Mouse (Mus musculus) testis, postnatal 14 days (tissue): ENCODE results near the gene Mettl7a2.
"Not testable (repeated sequence)": the region's sequence is repeated elsewhere in the genome, so short reads cannot be mapped to it uniquely, and the experiment has no call there.

Experiments used
- DNase-seq: peaks from one replicate; pipeline ENCODE4 v3.0.0; 2021; ENCODE audit warnings: low spot score

Mettl7a2 gene

GRCm38 (mm10) chr15:100337847-100338246, 15.2 kb upstream of the Mettl7a2 start:
- DNase-seq, result not testable (repeated sequence)

GRCm38 (mm10) chr15:100341314-100341980, 11.6 kb upstream of the Mettl7a2 start:
- not testable (repeated sequence) for DNase-seq

DNA sequence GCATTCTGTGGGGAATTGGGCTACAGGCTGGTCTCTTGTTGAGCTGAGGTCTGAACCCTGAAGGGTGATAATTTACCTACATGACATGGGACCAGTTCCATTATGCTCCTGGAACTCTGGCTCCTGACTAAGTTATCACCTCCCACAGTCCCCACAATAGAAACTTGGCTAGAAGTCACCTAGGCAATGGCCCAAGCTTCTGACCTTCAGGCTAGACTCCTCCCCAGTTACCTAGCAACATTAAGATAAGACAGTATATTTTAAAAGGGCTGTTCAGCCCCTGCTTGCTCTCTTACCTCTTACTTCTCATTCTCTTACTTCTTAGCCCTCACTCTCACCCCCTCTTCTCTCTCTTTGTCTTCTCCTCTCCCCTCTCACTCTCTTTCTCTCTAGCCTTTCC, 7.5 kb upstream of the Mettl7a2 start:
- DNase-seq, result no peak

- no peak for DNase-seq
These were observed 6.2 kb upstream of the Mettl7a2 start for GRCm38 (mm10) chr15:100346761-100347160.

DNA sequence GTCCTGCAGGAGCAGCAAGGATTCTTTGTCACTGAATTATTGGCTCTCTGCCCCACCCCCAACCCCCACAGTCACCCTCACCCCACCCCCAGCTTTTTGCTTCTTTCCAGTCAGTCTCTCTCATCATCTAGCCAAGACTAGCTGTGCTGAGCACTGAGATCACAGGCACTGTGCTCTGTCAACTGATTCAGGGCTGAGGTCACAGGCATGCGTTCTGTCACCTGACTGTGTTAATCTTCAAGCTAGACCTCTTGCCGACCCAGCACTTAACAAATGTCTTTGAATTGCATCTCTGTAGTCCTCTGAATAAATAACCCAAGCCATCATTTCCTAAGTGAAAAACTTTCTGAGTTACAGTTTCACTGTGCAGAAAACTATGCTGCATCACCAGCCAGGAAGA, 3.5 kb upstream of the Mettl7a2 start:
- DNase-seq, result no peak

DNA sequence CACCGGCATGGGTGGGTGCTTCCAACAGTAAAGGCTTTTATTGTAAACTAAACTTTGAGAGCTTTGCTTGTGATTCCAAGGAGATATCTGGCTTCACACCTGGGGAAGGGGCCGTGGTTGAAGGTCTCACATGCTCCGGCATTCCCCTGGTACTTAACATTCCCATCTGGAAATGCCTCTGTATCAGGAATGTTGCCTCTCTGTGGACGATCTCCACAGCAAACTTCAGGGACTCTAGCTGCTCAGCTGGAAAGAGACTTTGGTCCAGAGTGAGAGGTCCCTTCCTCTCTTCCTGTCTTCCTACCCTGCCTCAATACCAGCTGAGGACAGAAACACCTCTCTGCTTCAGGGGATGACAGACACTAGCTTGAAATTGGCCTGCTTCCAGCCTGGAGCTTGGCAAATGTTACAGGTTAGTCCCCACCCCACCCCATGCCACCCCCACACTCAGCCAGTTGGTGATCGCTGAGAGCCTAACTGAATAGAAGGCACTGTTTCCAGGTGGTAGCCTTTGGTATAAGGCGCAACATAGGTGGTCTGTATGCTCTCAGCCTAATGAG, 1.4 kb upstream of the Mettl7a2 start:
- no peak for DNase-seq

GRCm38 (mm10) chr15:100353399-100353798, 399 bp downstream of the Mettl7a2 start:
- DNase-seq, result not testable (repeated sequence)

GRCm38 (mm10) chr15:100355876-100356275, 2.9 kb downstream of the Mettl7a2 start:
- DNase-seq, result no peak

- DNase-seq, result no peak
These were observed 11.2 kb downstream of the Mettl7a2 start, which contains the start of gene Higd1c for GRCm38 (mm10) chr15:100364242-100364641. Gene Higd1c, plus strand, starts transcription at chr15:100364542.

DNA sequence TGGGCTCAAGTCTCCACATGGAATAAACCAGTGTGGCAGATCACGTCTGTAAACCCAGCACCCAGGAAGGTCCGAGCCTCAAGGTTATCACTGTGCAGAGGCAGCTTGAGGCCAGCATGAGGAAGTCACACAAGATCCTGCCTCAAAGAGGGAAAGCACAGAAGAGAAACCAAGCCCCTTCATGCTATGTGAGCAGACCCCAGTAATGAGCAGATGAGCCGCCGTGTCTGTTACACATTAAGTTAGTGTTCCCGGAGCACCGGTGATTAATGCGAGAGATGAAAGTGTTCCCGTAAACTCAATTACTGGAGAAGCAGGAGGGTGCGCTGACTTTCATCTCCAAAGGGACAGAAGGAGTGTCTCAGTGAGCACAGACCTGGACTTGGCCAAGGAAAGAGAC, 13.0 kb downstream of the Mettl7a2 start:
- DNase-seq, result not testable (repeated sequence)

GRCm38 (mm10) chr15:100367119-100367518, 14.1 kb downstream of the Mettl7a2 start:
- no peak for DNase-seq

- no peak for DNase-seq
These were observed 22.1 kb downstream of the Mettl7a2 start for GRCm38 (mm10) chr15:100375066-100375465.

- not testable (repeated sequence) for DNase-seq
These were observed 25.0 kb downstream of the Mettl7a2 start for GRCm38 (mm10) chr15:100377847-100378505.

DNA sequence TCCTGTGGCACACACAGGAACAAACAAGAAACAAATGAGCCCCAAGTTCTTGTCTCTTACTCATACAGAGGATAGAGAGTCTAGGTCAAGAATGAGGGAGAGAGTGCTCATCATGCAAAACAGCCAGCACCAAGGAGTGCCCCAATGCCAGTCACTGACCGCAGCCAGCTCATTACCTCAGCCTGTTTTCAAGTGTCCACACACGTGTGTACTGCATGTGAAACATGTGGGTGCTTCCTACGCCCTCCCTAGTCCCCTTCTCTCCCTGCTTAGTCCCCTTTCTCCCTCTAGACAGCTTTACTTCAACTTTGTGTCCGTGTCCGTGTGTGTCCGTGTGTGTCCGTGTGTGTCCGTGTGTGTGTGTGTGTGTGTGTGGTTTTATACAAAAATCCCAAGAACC, 26.7 kb downstream of the Mettl7a2 start:
- no peak for DNase-seq

- no peak for DNase-seq
These were observed 27.1 kb downstream of the Mettl7a2 start for GRCm38 (mm10) chr15:100380104-100380503.

DNA sequence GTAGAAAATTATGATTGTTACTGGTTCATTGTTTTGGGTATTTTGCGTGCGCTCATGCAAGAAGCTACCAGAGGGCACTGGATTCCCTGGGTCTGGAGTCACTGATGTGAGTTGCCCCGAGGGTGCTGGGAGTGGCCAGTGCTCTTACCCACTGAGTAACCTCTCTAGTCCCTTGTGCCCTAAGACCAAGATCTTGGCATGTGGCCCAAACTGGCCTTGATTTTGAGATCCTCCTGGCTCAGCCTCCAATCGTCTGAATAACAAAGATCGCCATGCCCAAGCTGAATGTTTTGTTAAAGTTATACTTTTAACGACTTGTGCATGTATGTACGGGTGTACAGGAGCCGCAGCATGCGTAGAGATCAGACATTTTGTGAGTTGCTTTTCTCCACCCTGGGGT, 32.7 kb downstream of the Mettl7a2 start:
- no peak for DNase-seq

DNA sequence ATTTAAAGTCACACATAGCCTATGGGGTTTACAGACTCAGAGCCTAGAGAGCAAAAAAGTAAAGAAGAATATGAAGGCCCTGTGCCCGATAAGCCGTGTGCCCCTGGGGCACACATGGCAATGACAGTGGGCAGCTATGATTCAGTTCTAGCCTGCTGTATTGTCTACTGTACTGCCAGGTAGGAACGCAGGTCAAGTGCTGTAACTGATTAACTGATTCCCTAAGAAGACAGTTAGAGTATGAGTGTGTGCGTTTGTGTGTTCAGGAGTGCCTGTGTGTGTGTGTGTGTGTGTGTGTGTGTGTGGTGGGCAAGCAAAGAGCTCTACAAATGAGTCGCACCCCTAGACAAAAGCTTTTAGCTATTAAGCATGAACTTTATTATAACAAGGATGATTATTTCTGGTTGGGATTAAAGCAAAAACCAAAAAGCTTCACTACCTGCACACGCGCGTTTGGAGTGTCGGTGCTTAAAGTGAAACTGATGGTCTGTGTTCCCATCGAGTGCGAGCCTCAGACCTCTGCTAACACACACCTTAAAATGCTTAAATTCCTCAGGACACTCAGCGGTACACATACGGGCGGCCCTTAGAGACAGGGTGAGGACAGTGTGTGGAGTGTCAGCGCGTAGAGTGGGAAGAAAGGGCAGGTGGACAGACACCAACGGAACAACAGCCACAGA, 34.7 kb downstream of the Mettl7a2 start:
- DNase-seq, result no peak

DNA sequence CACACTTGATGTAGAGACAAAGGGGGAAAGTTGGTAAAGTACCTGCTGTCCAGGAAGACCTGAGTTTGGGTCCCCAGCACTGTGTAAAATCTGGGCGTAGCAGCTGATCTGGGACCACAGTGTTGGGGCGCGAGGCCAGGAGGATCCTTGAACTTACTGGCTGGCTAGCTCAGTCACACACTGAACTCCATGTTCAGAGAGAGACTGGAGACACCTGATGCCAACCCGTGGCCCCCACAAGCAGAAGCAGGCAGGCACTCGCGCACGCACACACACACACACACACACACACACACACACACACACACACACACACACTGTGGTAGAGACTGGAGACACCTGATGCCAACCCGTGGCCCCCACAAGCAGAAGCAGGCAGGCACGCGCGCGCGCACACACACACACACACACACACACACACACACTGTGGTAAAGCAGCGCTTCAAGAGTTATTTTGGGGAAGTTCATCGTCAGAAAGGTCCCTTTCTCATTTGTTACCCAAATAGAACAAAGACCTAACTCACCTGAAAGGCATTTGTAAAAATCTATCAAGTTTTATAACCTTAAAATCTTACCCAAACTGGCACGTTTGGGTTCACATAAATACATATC, 35.3 kb downstream of the Mettl7a2 start:
- no peak for DNase-seq

DNA sequence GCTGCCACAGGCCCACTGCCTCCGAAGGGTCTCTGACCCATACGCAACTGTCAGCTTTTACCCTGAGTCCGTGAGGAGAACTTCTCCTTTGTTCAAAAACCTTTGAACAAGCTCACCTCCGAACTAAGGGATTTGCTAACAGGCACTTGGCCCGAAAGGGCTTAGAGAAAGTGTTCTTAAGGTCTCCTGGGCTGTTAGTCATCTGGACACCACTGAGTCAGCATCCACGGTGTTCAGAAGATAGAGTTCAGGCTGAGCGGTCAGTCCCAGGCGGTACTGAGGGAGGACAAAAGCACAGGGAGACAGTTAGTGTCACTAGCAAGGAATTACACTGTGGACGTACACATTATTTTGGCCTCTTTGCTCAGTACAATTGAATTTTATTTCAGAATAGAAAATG, 35.9 kb downstream of the Mettl7a2 start:
- DNase-seq, result no peak

GRCm38 (mm10) chr15:100391066-100391465, 38.1 kb downstream of the Mettl7a2 start:
- DNase-seq, result no peak

DNA sequence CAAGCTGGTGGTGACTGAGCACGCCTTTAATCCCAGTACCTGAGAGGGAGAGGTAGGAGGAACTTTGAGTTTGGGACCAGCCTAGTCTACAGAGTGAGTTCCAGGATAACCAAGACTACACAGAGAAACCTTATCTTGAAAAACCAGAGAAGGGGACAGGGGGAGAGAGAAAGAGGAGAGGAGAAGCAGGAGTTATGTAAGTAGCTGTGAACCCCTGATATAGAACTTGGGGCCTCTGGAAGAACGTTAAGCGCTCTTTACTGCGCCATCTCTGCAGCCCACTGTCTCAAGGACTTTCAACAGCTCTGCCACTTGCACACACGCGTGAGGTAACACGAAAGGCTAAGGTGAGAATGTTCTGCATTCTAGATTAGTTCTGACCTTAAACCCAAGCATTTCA, 38.6 kb downstream of the Mettl7a2 start:
- DNase-seq, result no peak

- DNase-seq, result no peak
These were observed 40.0 kb downstream of the Mettl7a2 start for GRCm38 (mm10) chr15:100393016-100393415.
